Mouse (Mus musculus) lung, adult 2 months (tissue): ENCODE measurements around the gene Gpx3.

Experiments used
- CTCF ChIP-seq: fragments of 200-500 bp; IDR thresholded peaks from 2 replicates; pipeline ENCODE4 v1.5.1; 2011; ENCODE audit warnings: mild to moderate bottlenecking, low read length, control low read depth; ENCODE audit not compliant: insufficient read depth
- POLR2A ChIP-seq: fragments of 200-500 bp; IDR thresholded peaks from 2 replicates; pipeline ENCODE4 v1.6.1; 2011; ENCODE audit warnings: low read depth, mild to moderate bottlenecking, control low read depth, low read length, borderline replicate concordance; ENCODE audit errors: extremely low read depth

DNA sequence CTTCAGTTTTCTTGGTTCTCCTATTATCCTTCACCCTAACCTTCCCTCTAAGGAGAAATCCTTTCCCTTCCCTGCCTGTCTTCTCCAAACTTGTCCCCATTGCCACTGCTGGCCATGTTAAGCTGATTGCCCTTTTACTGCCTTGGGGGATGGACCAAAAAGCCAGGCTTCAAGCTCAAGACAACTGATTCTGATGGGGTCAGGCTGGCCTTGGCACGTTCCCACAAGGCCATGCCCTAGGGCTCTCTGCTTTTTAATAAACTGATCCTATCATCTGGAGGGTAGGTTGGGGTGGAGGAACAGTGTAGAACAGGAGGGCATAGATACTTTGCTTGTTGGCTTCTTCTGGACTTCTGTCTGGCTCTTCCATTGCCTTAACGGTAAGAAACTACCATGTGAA, 16.8 kb upstream of the Gpx3 start:
- no peak for TF ChIP-seq CTCF
- TF ChIP-seq POLR2A: no peak
